Mouse (Mus musculus) lung, postnatal 0 days (tissue): Measurements from ENCODE around the gene Cop1. TPM values are rescaled to one million over a fixed set of nuclear protein-coding genes. Genes with fewer than 3 reads are reported as not detected.
"Not testable (repeated sequence)": the region's sequence is repeated elsewhere in the genome, so short reads cannot be mapped to it uniquely, and the experiment has no call there.

ENCODE experiments used
- ATAC-seq: fragments of 200-750 bp; cut with Nextera tagmentation; 2 replicates; pipeline ENCODE4 v1.8.0; 2017; ENCODE audit warnings: moderate library complexity
- DNase-seq: peaks from one replicate; pipeline ENCODE4 v3.0.0-alpha.2; 2016; ENCODE audit warnings: low spot score
- H3K27ac ChIP-seq: fragments of 300-500 bp; sonication (generic); 2 replicates; pipeline ENCODE4 v1.5.1; 2014; ENCODE audit warnings: antibody characterized with exemption, mild to moderate bottlenecking, low read length, mixed read lengths
- H3K27me3 ChIP-seq: fragments of 300-500 bp; sonication (generic); replicated peaks from 2 replicates; pipeline ENCODE4 v1.6.1; 2014; ENCODE audit warnings: low read length, mixed read lengths; ENCODE audit not compliant: insufficient read depth
- H3K36me3 ChIP-seq: fragments of 300-500 bp; sonication (generic); 2 replicates; pipeline ENCODE4 v1.6.1; 2014; ENCODE audit warnings: low read length, mixed read lengths; ENCODE audit not compliant: insufficient read depth
- H3K4me1 ChIP-seq: fragments of 300-500 bp; sonication (generic); 2 replicates; pipeline ENCODE4 v1.6.1; 2014; ENCODE audit warnings: antibody characterized with exemption, low read depth, low read length, mixed read lengths; ENCODE audit not compliant: insufficient read depth
- H3K4me2 ChIP-seq: fragments of 300-500 bp; sonication (generic); replicated peaks from 2 replicates; pipeline ENCODE4 v1.6.1; 2014; ENCODE audit warnings: low read depth, mild to moderate bottlenecking, low read length, moderate library complexity, mixed read lengths
- H3K4me3 ChIP-seq: fragments of 300-500 bp; sonication (generic); 2 replicates; pipeline ENCODE4 v1.5.1; 2014; ENCODE audit warnings: low read depth, low read length
- H3K9ac ChIP-seq: fragments of 300-500 bp; sonication (generic); replicated peaks from 2 replicates; pipeline ENCODE4 v1.6.1; 2014; ENCODE audit warnings: low read depth, mild to moderate bottlenecking
- H3K9me3 ChIP-seq: fragments of 300-500 bp; sonication (generic); 2 replicates; pipeline ENCODE4 v1.6.1; 2016; ENCODE audit warnings: low read length, mixed read lengths
- CTCF ChIP-seq: IDR thresholded peaks from 2 replicates; pipeline ENCODE4 v1.5.1; 2016; ENCODE audit warnings: antibody characterized with exemption, mild to moderate bottlenecking
- EP300 ChIP-seq: IDR thresholded peaks from 2 replicates; pipeline ENCODE4 v1.6.1; 2016; ENCODE audit warnings: antibody characterized with exemption, mild to moderate bottlenecking, control low read depth
- WGBS: fragments of 180-500 bp; shearing (Covaris S2); extraction: QIAGEN DNeasy Blood & Tissue Kit; methylation state at CpG from one replicate; pipeline ENCODE4 v1.1.7; 2014; 5-methylcytosine and 5-hydroxymethylcytosine counted together
- polyA plus RNA-seq: library from polyadenylated mRNA; unstranded; fragments of >200 nt; fragmentation: Nextera tagmentation; extraction: Ambion mirVana; gene quantifications from 2 replicates; pipeline ENCODE4 v1.2.1, GENCODE M21; 2015

Gene Cop1
- polyA plus RNA-seq, result 49.1 and 70.1 TPM in 2 replicates

GRCm38 (mm10) chr1:159231781-159232571 is at the start of gene Cop1:
Gene Cop1 (plus strand): TSS chr1:159232320.
- not testable (repeated sequence) for H3K9me3 ChIP-seq, H3K4me1 ChIP-seq, H3K27me3 ChIP-seq, H3K36me3 ChIP-seq
- WGBS, result under 1% methylated on average over 61 of the region's 97 CpGs
- DNase-seq, result peak; percentile 97
- Histone ChIP-seq H3K9ac (peak within 1 kb of the TSS; percentile 58), H3K27ac (peak within 1 kb of the TSS; percentile 97), H3K4me2 (peak within 1 kb of the TSS; percentile 72), H3K4me3 (peak within 1 kb of the TSS; percentile 69)
- peak; percentile 97 for ATAC-seq

DNA sequence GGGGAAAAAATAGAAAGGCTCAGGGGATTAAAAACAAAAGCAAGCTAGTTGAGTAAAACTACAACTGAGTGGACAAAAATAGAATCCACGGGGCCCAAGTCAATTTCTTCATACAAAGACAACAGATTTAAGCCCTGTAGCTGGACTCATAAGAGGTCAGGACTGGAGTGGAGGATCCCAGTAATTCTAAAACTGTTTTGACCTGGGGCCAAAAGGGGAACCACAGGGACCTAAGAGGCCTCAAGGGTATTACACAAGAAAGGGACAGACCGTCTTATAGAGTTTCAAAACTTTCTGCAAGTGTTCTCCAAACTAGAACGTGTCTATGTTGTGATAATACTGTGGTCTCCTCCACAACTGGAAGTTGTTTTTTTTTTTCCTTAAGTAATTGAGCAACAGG is 45.4 kb upstream of the Cop1 start:
- H3K36me3 ChIP-seq, result no peaks in the 10 kb centered on the region
- no peak overlapping the region for H3K9ac ChIP-seq
- H3K4me2 ChIP-seq, result no peak overlapping the region
- no peaks in the 10 kb centered on the region for H3K27me3 ChIP-seq
- WGBS, result 48% methylated on average over 3 of the region's 3 CpGs
- peak; percentile 73 for TF ChIP-seq EP300
- no peak for TF ChIP-seq CTCF
- DNase-seq (peak; percentile 90), ATAC-seq (peak; percentile 91)
- no peak overlapping the region for H3K4me3 ChIP-seq
- H3K9me3 ChIP-seq, result no peaks in the 10 kb centered on the region
- H3K27ac ChIP-seq, result peak overlapping the region; percentile 35; the same call in 1 of the 2 replicates
- no peaks in the 10 kb centered on the region for H3K4me1 ChIP-seq

DNA sequence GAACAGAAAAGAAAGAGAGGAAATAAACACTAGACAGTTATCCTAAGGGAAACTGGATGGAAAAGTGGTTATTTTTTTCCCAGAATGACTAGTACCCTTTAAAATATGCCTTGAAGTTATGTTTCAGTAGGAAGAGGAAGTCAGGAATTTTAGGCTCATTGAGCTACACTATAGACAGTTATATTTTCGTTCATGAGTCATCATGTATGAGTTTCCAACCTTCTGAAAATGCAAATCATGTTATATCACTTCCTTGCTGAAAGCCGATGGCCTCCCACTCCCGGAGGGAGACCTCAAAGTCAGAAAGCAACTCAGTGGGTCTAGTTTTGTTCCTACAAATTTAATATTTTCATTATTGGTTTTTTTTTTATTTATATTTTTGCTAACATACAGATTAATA is 33.5 kb upstream of the Cop1 start:
- Histone ChIP-seq H3K27me3 (no peaks in the 10 kb centered on the region), H3K4me3 (no peak overlapping the region), H3K36me3 (no peaks in the 10 kb centered on the region), H3K27ac (no peak overlapping the region), H3K4me1 (no peaks in the 10 kb centered on the region), H3K9me3 (no peaks in the 10 kb centered on the region), H3K4me2 (no peak overlapping the region), H3K9ac (no peak overlapping the region)
- ATAC-seq (no peak), DNase-seq (peak; percentile 4)
- TF ChIP-seq CTCF, result no peak
- TF ChIP-seq EP300, result no peak
- 66% methylated on average over 3 of the region's 3 CpGs for WGBS

DNA sequence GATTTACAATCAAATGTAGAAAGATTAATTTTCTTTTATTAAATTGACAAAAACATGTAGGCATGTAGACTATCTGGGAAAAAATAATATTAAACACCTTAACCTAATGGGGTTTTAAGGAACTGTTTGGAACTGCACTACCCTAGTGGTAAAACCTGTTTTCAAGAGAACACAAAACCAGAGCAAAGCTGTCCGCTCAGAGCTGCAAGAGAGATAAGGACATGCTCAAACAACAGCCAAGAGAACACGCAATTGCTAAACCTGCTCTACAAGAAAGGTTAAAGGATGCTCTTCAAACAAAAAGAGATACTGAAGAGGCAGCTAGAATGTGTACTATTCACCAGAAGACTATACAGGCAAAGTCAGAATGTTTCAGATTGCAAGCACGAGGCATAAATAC is 32.5 kb upstream of the Cop1 start:
- Histone ChIP-seq H3K9me3 (no peaks in the 10 kb centered on the region), H3K9ac (no peak overlapping the region), H3K4me3 (no peak overlapping the region), H3K36me3 (no peaks in the 10 kb centered on the region), H3K4me1 (no peaks in the 10 kb centered on the region), H3K27ac (no peak overlapping the region), H3K4me2 (no peak overlapping the region), H3K27me3 (no peaks in the 10 kb centered on the region)
- 49% methylated on average over 3 of the region's 3 CpGs for WGBS
- TF ChIP-seq EP300, result no peak
- TF ChIP-seq CTCF, result no peak
- DNase-seq (no peak), ATAC-seq (no peak)

DNA sequence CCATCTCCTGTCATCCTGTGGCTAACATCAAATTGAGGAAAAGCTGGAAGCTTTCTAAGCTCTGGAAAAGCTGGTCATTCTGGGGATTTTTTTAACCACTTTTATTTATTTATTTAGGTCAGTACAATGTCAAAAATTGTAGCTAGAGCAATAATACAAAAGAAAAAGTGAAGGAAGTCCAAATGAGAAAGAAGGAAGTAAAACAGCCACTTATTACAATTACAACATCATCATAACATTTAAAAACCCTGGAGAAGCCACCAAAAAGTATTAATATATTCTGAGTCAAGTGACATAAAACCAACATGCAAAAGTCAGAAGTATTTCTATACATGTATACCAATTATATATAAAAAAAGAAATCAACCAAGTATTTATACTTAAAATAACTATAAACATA is 30.9 kb upstream of the Cop1 start:
- Histone ChIP-seq H3K27ac (no peak overlapping the region), H3K27me3 (no peaks in the 10 kb centered on the region), H3K9me3 (no peaks in the 10 kb centered on the region), H3K4me1 (no peaks in the 10 kb centered on the region), H3K36me3 (no peaks in the 10 kb centered on the region), H3K4me3 (no peak overlapping the region), H3K4me2 (no peak overlapping the region), H3K9ac (no peak overlapping the region)
- no peak for ATAC-seq
- TF ChIP-seq CTCF (no peak), EP300 (no peak)
- no peak for DNase-seq

DNA sequence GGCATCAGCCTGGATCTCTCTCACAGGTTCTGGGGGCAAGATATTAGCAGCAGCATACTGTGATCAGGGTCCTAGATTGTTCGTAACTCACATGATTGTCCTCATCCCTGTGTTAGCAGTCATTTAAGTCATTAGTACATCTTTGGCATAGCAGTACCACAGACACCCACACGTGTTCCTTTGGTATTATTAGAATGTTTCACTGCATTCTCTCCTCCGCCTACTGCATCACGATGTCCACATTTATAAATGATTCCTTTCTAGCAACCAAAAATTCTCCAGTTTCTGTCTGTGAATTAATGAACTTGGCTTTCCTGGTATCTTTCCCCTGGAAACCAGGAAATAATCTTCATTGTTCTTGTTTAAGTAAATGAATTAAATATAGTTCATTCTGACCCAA is 20.4 kb upstream of the Cop1 start:
- WGBS, result 78% methylated on average over 4 of the region's 4 CpGs
- Histone ChIP-seq H3K36me3 (no peaks in the 10 kb centered on the region), H3K4me3 (no peak overlapping the region), H3K4me1 (no peaks in the 10 kb centered on the region), H3K9ac (no peak overlapping the region), H3K9me3 (no peaks in the 10 kb centered on the region), H3K27me3 (no peaks in the 10 kb centered on the region), H3K4me2 (no peak overlapping the region), H3K27ac (no peak overlapping the region)
- no peak for DNase-seq
- TF ChIP-seq CTCF, result no peak
- no peak for TF ChIP-seq EP300
- no peak for ATAC-seq

GRCm38 (mm10) chr1:159217437-159217836 is 14.7 kb upstream of the Cop1 start:
- Histone ChIP-seq H3K9ac (no peak overlapping the region), H3K4me1 (no peaks in the 10 kb centered on the region), H3K4me2 (no peak overlapping the region), H3K36me3 (no peaks in the 10 kb centered on the region), H3K27ac (no peak overlapping the region), H3K4me3 (no peak overlapping the region), H3K27me3 (no peaks in the 10 kb centered on the region), H3K9me3 (no peaks in the 10 kb centered on the region)
- TF ChIP-seq EP300, result no peak
- 77% methylated on average over 4 of the region's 4 CpGs for WGBS
- ATAC-seq (no peak), DNase-seq (no peak)
